Mouse (Mus musculus) stomach, postnatal 0 days (tissue): ENCODE measurements at regions not wholly inside any gene's neighbourhood (a gene's known extent, or its start where the extent isn't known, plus 50 kb on each side); places are given as distances from the start of the nearest gene placed in this dataset.

ENCODE experiments used
- ATAC-seq: fragments of 200-750 bp; cut with Nextera tagmentation; 2 replicates; pipeline ENCODE4 v1.8.0; 2017; ENCODE audit not compliant: low FRiP score, low TSS enrichment
- DNase-seq: peaks from one replicate; pipeline ENCODE4 v3.0.0-alpha.2; 2016; ENCODE audit warnings: low spot score
- H3K27ac ChIP-seq: fragments of 300-500 bp; sonication (generic); replicated peaks from 2 replicates; pipeline ENCODE4 v1.5.1; 2014; ENCODE audit warnings: mild to moderate bottlenecking, control low read depth
- H3K27me3 ChIP-seq: fragments of 300-500 bp; sonication (generic); 2 replicates; pipeline ENCODE4 v1.6.1; 2014; ENCODE audit warnings: low read length; ENCODE audit not compliant: control insufficient read depth, insufficient read depth
- H3K36me3 ChIP-seq: fragments of 300-500 bp; sonication (generic); 2 replicates; pipeline ENCODE4 v1.6.1; 2014; ENCODE audit warnings: low read length, mixed read lengths; ENCODE audit not compliant: control insufficient read depth, insufficient read depth
- H3K4me1 ChIP-seq: fragments of 300-500 bp; sonication (generic); replicated peaks from 2 replicates; pipeline ENCODE4 v1.6.1; 2014; ENCODE audit warnings: antibody characterized with exemption; ENCODE audit not compliant: control insufficient read depth, insufficient read depth
- H3K4me2 ChIP-seq: fragments of 300-500 bp; sonication (generic); replicated peaks from 2 replicates; pipeline ENCODE4 v1.6.1; 2014; ENCODE audit warnings: low read depth, mild to moderate bottlenecking, control low read depth, moderate library complexity
- H3K4me3 ChIP-seq: fragments of 300-500 bp; sonication (generic); 2 replicates; pipeline ENCODE4 v1.5.1; 2014; ENCODE audit warnings: low read depth, low read length, control low read depth
- H3K9ac ChIP-seq: fragments of 300-500 bp; sonication (generic); 2 replicates; pipeline ENCODE4 v1.6.1; 2014; ENCODE audit warnings: mild to moderate bottlenecking, low read length, control low read depth, mixed read lengths
- H3K9me3 ChIP-seq: fragments of 300-500 bp; sonication (generic); 2 replicates; pipeline ENCODE4 v1.6.1; 2016; ENCODE audit warnings: low read length; ENCODE audit not compliant: control insufficient read depth
- CTCF ChIP-seq: IDR thresholded peaks from 2 replicates; pipeline ENCODE4 v1.5.1; 2016; ENCODE audit warnings: antibody characterized with exemption, low read depth, mild to moderate bottlenecking, moderate library complexity
- EP300 ChIP-seq: optimal IDR thresholded peaks from 2 replicates; pipeline ENCODE3; 2016; ENCODE audit warnings: antibody characterized with exemption
- WGBS: fragments of 180-500 bp; shearing (Covaris S2); extraction: QIAGEN DNeasy Blood & Tissue Kit; methylation state at CpG from one replicate; pipeline ENCODE4 v1.1.7; 2014; 5-methylcytosine and 5-hydroxymethylcytosine counted together

- no peak overlapping the region for H3K9ac ChIP-seq
- no peak overlapping the region for H3K4me3 ChIP-seq
- TF ChIP-seq EP300 (no peak), CTCF (no peak)
- no peak overlapping the region for H3K4me2 ChIP-seq
- ATAC-seq, result no peak
- DNase-seq, result no peak
- H3K9me3 ChIP-seq, result no peaks in the 10 kb centered on the region
- no peaks in the 10 kb centered on the region for H3K4me1 ChIP-seq
- no peaks in the 10 kb centered on the region for H3K27me3 ChIP-seq
- no peaks in the 10 kb centered on the region for H3K36me3 ChIP-seq
- H3K27ac ChIP-seq, result no peak overlapping the region
These were observed 537.6 kb upstream of the Cdh8 start for GRCm38 (mm10) chr8:99953876-99954275.

- Histone ChIP-seq H3K9ac (no peak overlapping the region), H3K4me3 (no peak overlapping the region), H3K9me3 (no peaks in the 10 kb centered on the region), H3K27ac (no peak overlapping the region), H3K4me1 (no peaks in the 10 kb centered on the region), H3K27me3 (no peaks in the 10 kb centered on the region), H3K4me2 (no peak overlapping the region), H3K36me3 (no peaks in the 10 kb centered on the region)
- ATAC-seq (no peak), DNase-seq (no peak)
- 79% methylated on average over 5 of the region's 5 CpGs for WGBS
- TF ChIP-seq EP300, result no peak
- no peak for TF ChIP-seq CTCF
These were observed 516.9 kb upstream of the Cdh8 start for GRCm38 (mm10) chr8:99933159-99933558.
